Mouse (Mus musculus) small intestine, adult 2 months (tissue): Measurements from ENCODE around the gene Olfr1014.

Experiments
- CTCF ChIP-seq: fragments of 200-500 bp; IDR thresholded peaks from 2 replicates; pipeline ENCODE4 v1.5.1; 2012; ENCODE audit warnings: low read depth, mild to moderate bottlenecking, control low read depth, inconsistent platforms, low read length, moderate library complexity, mixed read lengths; ENCODE audit not compliant: insufficient replicate concordance, insufficient read length; ENCODE audit errors: extremely low read depth
- POLR2A ChIP-seq: fragments of 200-500 bp; IDR thresholded peaks from 2 replicates; pipeline ENCODE4 v1.6.1; 2012; ENCODE audit warnings: low read depth, mild to moderate bottlenecking, control low read depth, inconsistent platforms, low read length, moderate library complexity

GRCm38 (mm10) chr2:85766798-85767197 is 5.7 kb upstream of the Olfr1014 start, which contains the start of gene Olfr1013:
- TF ChIP-seq CTCF (no peak), POLR2A (no peak)
